Mouse (Mus musculus): Measurements from ENCODE around the gene Hnrnpab. TPM values are rescaled to one million over a fixed set of nuclear protein-coding genes. Genes with fewer than 3 reads are reported as not detected.

Gene Hnrnpab
- polyA plus RNA-seq, 1 experiment from 2014 or later, result 349 TPM

GRCm38 (mm10) chr11:51565951-51566350 is 40.7 kb downstream of the Hnrnpab start:
- Histone ChIP-seq H3K4me3 (ENCODE audit: low read length) (no peak overlapping the region), H3K27ac (ENCODE audit: low read length) (no peak overlapping the region), H3K9ac (ENCODE audit: low read length) (no peak overlapping the region), H3K9me3 (ENCODE audit: control insufficient read depth, low read length) (0 out of 2 replicates have a peak, but pooled peaks cover 2% of the 10 kb centered on the region), H3K4me2 (ENCODE audit: low read depth, low read length) (no peak overlapping the region), H3K4me1 (replicated peaks; ENCODE audit: control insufficient read depth, insufficient read depth, low read length) (no peaks in the 10 kb centered on the region), H3K27me3 (ENCODE audit: control insufficient read depth, insufficient read depth, low read depth, low read length) (no peaks in the 10 kb centered on the region), H3K36me3 (ENCODE audit: control insufficient read depth, insufficient read depth, low read length) (no peaks in the 10 kb centered on the region)
- no peak for ATAC-seq (ENCODE audit: low read depth)
- 90% methylated on average over 6 of the region's 6 CpGs for WGBS

- Histone ChIP-seq H3K27ac (ENCODE audit: low read length) (no peak overlapping the region), H3K36me3 (ENCODE audit: control insufficient read depth, insufficient read depth, low read length) (no peaks in the 10 kb centered on the region), H3K27me3 (ENCODE audit: control insufficient read depth, insufficient read depth, low read depth, low read length) (no peaks in the 10 kb centered on the region), H3K9me3 (ENCODE audit: control insufficient read depth, low read length) (0 out of 2 replicates have a peak, but pooled peaks cover 2% of the 10 kb centered on the region), H3K4me1 (replicated peaks; ENCODE audit: control insufficient read depth, insufficient read depth, low read length) (no peaks in the 10 kb centered on the region), H3K4me3 (ENCODE audit: low read length) (no peak overlapping the region), H3K4me2 (ENCODE audit: low read depth, low read length) (no peak overlapping the region), H3K9ac (ENCODE audit: low read length) (no peak overlapping the region)
- no peak for ATAC-seq (ENCODE audit: low read depth)
- WGBS, result 43% methylated on average over 3 of the region's 3 CpGs
These were observed 41.6 kb downstream of the Hnrnpab start for GRCm38 (mm10) chr11:51565062-51565461.

GRCm38 (mm10) chr11:51563276-51563675 is 43.4 kb downstream of the Hnrnpab start:
- no peak for ATAC-seq (ENCODE audit: low read depth)
- no peaks in the 10 kb centered on the region for H3K4me1 ChIP-seq (replicated peaks; ENCODE audit: control insufficient read depth, insufficient read depth, low read length)
- no peaks in the 10 kb centered on the region for H3K36me3 ChIP-seq (ENCODE audit: control insufficient read depth, insufficient read depth, low read length)
- 88% methylated on average over 1 of the region's 1 CpGs for WGBS
- H3K27ac ChIP-seq (ENCODE audit: low read length), result no peak overlapping the region
- H3K4me2 ChIP-seq (ENCODE audit: low read depth, low read length), result no peak overlapping the region
- no peak overlapping the region for H3K4me3 ChIP-seq (ENCODE audit: low read length)
- H3K27me3 ChIP-seq (ENCODE audit: control insufficient read depth, insufficient read depth, low read depth, low read length), result no peaks in the 10 kb centered on the region
- 0 out of 2 replicates have a peak, but pooled peaks cover 2% of the 10 kb centered on the region for H3K9me3 ChIP-seq (ENCODE audit: control insufficient read depth, low read length)
- H3K9ac ChIP-seq (ENCODE audit: low read length), result no peak overlapping the region

GRCm38 (mm10) chr11:51555066-51555465 is 51.6 kb downstream of the Hnrnpab start:
- Histone ChIP-seq H3K9me3 (ENCODE audit: control insufficient read depth, low read length) (no peaks in the 10 kb centered on the region), H3K4me2 (ENCODE audit: low read depth, low read length) (no peak overlapping the region), H3K4me3 (ENCODE audit: low read length) (no peak overlapping the region), H3K9ac (ENCODE audit: low read length) (no peak overlapping the region), H3K27me3 (ENCODE audit: control insufficient read depth, insufficient read depth, low read depth, low read length) (no peaks in the 10 kb centered on the region), H3K4me1 (replicated peaks; ENCODE audit: control insufficient read depth, insufficient read depth, low read length) (peaks cover 13% of the 10 kb centered on the region), H3K27ac (ENCODE audit: low read length) (no peak overlapping the region), H3K36me3 (ENCODE audit: control insufficient read depth, insufficient read depth, low read length) (no peaks in the 10 kb centered on the region)
- 54% methylated on average over 2 of the region's 2 CpGs for WGBS
- no peak for ATAC-seq (ENCODE audit: low read depth)

- Histone ChIP-seq H3K4me1 (replicated peaks; ENCODE audit: control insufficient read depth, insufficient read depth, low read length) (peaks cover 13% of the 10 kb centered on the region), H3K9me3 (ENCODE audit: control insufficient read depth, low read length) (no peaks in the 10 kb centered on the region), H3K36me3 (ENCODE audit: control insufficient read depth, insufficient read depth, low read length) (no peaks in the 10 kb centered on the region), H3K9ac (ENCODE audit: low read length) (no peak overlapping the region), H3K27me3 (ENCODE audit: control insufficient read depth, insufficient read depth, low read depth, low read length) (no peaks in the 10 kb centered on the region), H3K4me3 (ENCODE audit: low read length) (0 out of 2 replicates have a peak overlapping the region, but pooled peaks have one; percentile 18), H3K27ac (ENCODE audit: low read length) (no peak overlapping the region), H3K4me2 (ENCODE audit: low read depth, low read length) (no peak overlapping the region)
- no peak for ATAC-seq (ENCODE audit: low read depth)
- 57% methylated on average over 9 of the region's 10 CpGs for WGBS
These were observed 52.1 kb downstream of the Hnrnpab start for GRCm38 (mm10) chr11:51554590-51554989.

- Histone ChIP-seq H3K36me3 (ENCODE audit: control insufficient read depth, insufficient read depth, low read length) (no peaks in the 10 kb centered on the region), H3K4me1 (replicated peaks; ENCODE audit: control insufficient read depth, insufficient read depth, low read length) (peaks cover 13% of the 10 kb centered on the region), H3K4me3 (ENCODE audit: low read length) (no peak overlapping the region), H3K27ac (ENCODE audit: low read length) (no peak overlapping the region), H3K4me2 (ENCODE audit: low read depth, low read length) (no peak overlapping the region), H3K9ac (ENCODE audit: low read length) (no peak overlapping the region), H3K27me3 (ENCODE audit: control insufficient read depth, insufficient read depth, low read depth, low read length) (no peaks in the 10 kb centered on the region), H3K9me3 (ENCODE audit: control insufficient read depth, low read length) (no peaks in the 10 kb centered on the region)
- no peak for ATAC-seq (ENCODE audit: low read depth)
- WGBS, result 53% methylated on average over 3 of the region's 3 CpGs
These were observed 54.6 kb downstream of the Hnrnpab start for GRCm38 (mm10) chr11:51552091-51552490.

- Histone ChIP-seq H3K4me1 (replicated peaks; ENCODE audit: control insufficient read depth, insufficient read depth, low read length) (peaks cover 13% of the 10 kb centered on the region), H3K9me3 (ENCODE audit: control insufficient read depth, low read length) (no peaks in the 10 kb centered on the region), H3K27me3 (ENCODE audit: control insufficient read depth, insufficient read depth, low read depth, low read length) (no peaks in the 10 kb centered on the region), H3K9ac (ENCODE audit: low read length) (peak overlapping the region; percentile 8; the same call in 1 of the 2 replicates), H3K36me3 (ENCODE audit: control insufficient read depth, insufficient read depth, low read length) (no peaks in the 10 kb centered on the region), H3K4me3 (ENCODE audit: low read length) (no peak overlapping the region), H3K27ac (ENCODE audit: low read length) (peak overlapping the region; percentile 65), H3K4me2 (ENCODE audit: low read depth, low read length) (no peak overlapping the region)
- ATAC-seq (ENCODE audit: low read depth), result peak; percentile 91
- 23% methylated on average over 5 of the region's 5 CpGs for WGBS
These were observed 55.4 kb downstream of the Hnrnpab start for GRCm38 (mm10) chr11:51551253-51551652.

Other genes with a start within 250 kb of the Hnrnpab start
- 17.6 and 18.9 TPM in 2 replicates for gene Phykpl, start 22.1 kb downstream of the Hnrnpab start, polyA plus RNA-seq (2015; fragmentation: Nextera tagmentation; extraction: Ambion mirVana)
- gene Nhp2, start 12.9 kb upstream of the Hnrnpab start, polyA plus RNA-seq (2015; fragmentation: Nextera tagmentation; extraction: Ambion mirVana), result 111 and 116 TPM in 2 replicates
- gene Rmnd5b, start 29.0 kb upstream of the Hnrnpab start, polyA plus RNA-seq (2015; fragmentation: Nextera tagmentation; extraction: Ambion mirVana), result 41.1 and 41.8 TPM in 2 replicates
- 43.4 and 43.5 TPM in 2 replicates for gene N4bp3, start 44.0 kb upstream of the Hnrnpab start, polyA plus RNA-seq (2015; fragmentation: Nextera tagmentation; extraction: Ambion mirVana)
- 4.0 and 4.5 TPM in 2 replicates for gene D930048N14Rik, start 44.1 kb upstream of the Hnrnpab start, polyA plus RNA-seq (2015; fragmentation: Nextera tagmentation; extraction: Ambion mirVana)
- gene 0610009B22Rik, start 82.0 kb upstream of the Hnrnpab start, polyA plus RNA-seq (2015; fragmentation: Nextera tagmentation; extraction: Ambion mirVana), result 103 and 104 TPM in 2 replicates
- 12.4 and 13.1 TPM in 2 replicates for gene Sec24a, start 156.8 kb upstream of the Hnrnpab start, polyA plus RNA-seq (2015; fragmentation: Nextera tagmentation; extraction: Ambion mirVana)
- gene Sar1b, start 156.8 kb upstream of the Hnrnpab start, polyA plus RNA-seq (2015; fragmentation: Nextera tagmentation; extraction: Ambion mirVana), result 110 TPM in 2 replicates

Data from lung, embryonic 16.5 days (tissue).